Mouse (Mus musculus) CH12.LX (cell line): ENCODE data around the gene Cmip.

ENCODE experiments used
- CHD2 ChIP-seq: IDR thresholded peaks from 2 replicates; pipeline ENCODE4 v1.6.1; 2011; ENCODE audit warnings: low read length, improper control_type of control experiment
- CTCF ChIP-seq, 2 experiments: IDR thresholded peaks in 1 of 2; conservative IDR thresholded peaks in 1 of 2; 2 replicates each; pipeline ENCODE4 v1.5.1; 2011 to 2012; ENCODE audit warnings: low read depth in 2 of 2, low read length in 2 of 2, improper control_type of control experiment in 1 of 2, inconsistent platforms in 1 of 2, mild to moderate bottlenecking in 1 of 2, moderate library complexity in 1 of 2
- IRF4 ChIP-seq: IDR thresholded peaks from 2 replicates; pipeline ENCODE4 v1.6.1; 2014; ENCODE audit warnings: low read depth, mild to moderate bottlenecking, inconsistent platforms, low read length, improper control_type of control experiment
- KAT2A ChIP-seq: IDR thresholded peaks from 2 replicates; pipeline ENCODE4 v1.6.1; 2012; ENCODE audit warnings: low read length, improper control_type of control experiment, inconsistent platforms; ENCODE audit not compliant: insufficient replicate concordance
- MXI1 ChIP-seq: IDR thresholded peaks from 2 replicates; pipeline ENCODE4 v1.6.1; 2011; ENCODE audit warnings: mild to moderate bottlenecking, low read depth, low read length, improper control_type of control experiment
- MYC ChIP-seq: IDR thresholded peaks from 2 replicates; pipeline ENCODE4 v1.6.1; 2011; ENCODE audit warnings: low read depth, mild to moderate bottlenecking, improper control_type of control experiment, low read length
- PAX5 ChIP-seq: IDR thresholded peaks from 2 replicates; pipeline ENCODE4 v1.6.1; 2012; ENCODE audit warnings: low read length, inconsistent platforms, mixed read lengths
- POLR2A ChIP-seq: IDR thresholded peaks from 2 replicates; pipeline ENCODE4 v1.6.1; 2011; ENCODE audit warnings: low read depth, mild to moderate bottlenecking, improper control_type of control experiment, low read length
- TCF12 ChIP-seq: IDR thresholded peaks from 2 replicates; pipeline ENCODE4 v1.6.1; 2014; ENCODE audit warnings: low read depth, mild to moderate bottlenecking, inconsistent platforms, low read length, improper control_type of control experiment
- UBTF ChIP-seq: IDR thresholded peaks from 2 replicates; pipeline ENCODE4 v1.6.1; 2012; ENCODE audit warnings: low read depth, mild to moderate bottlenecking, inconsistent platforms, low read length, improper control_type of control experiment, moderate library complexity

DNA sequence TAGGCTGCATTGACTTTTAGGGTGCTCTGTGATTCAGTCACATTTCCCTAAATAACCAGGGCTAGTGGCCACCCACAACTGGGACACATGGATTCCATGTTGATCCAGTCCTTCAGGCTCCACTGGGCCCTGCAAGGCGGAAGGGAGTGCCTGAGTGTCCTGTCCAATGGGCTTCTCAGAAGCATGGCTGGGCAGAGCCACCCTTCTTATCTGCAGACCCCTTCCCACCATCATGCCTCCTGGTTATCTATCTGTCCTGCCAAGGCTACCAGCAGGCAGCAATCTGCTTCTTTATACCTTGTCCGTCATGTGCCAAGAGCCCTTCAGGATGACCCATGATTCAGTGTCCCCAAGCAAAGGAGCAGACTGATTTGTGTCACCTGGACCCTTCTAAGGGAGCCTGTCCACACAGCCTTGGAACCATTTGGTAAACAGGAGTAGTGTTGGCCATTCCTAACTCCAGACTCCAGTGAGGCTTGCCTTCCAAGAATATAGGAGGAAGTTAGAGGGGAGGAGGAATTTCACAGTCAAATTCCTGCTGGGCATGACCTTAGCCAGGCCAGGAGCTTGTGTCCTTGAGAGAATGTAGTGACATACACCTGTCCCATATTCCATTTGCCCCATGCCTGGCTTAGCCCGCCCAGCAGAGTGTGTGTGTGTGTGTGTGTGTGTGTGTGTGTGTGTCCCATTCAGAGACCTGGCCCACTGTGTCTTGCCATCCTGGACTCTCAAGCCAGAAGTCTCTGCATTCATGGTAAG lies 103.5 kb downstream of the Cmip start:
- no peak for TF ChIP-seq TCF12
- no peak for TF ChIP-seq POLR2A
- no peak for TF ChIP-seq MXI1
- no peak for TF ChIP-seq KAT2A
- no peak for TF ChIP-seq UBTF
- no peak for TF ChIP-seq MYC
- TF ChIP-seq CHD2 = no peak
- TF ChIP-seq CTCF (conservative IDR thresholded peaks at IDR 0.05 in 1 of 2, IDR thresholded peaks at IDR 0.05 in 1 of 2; ENCODE audit: low read depth in 2 of 2, low read length in 2 of 2) = no peak
- no peak for TF ChIP-seq IRF4
- no peak for TF ChIP-seq PAX5
